Mouse (Mus musculus): ENCODE data around the gene Rngtt.

- TF ChIP-seq POLR2A (IDR thresholded peaks at IDR 0.05; ENCODE audit: extremely low read depth, insufficient read depth, low read length) (no peak), CTCF (IDR thresholded peaks at IDR 0.05; ENCODE audit: extremely low read depth, insufficient read depth, low read length) (no peak)
Measured at GRCm38 (mm10) chr4:33465871-33466270, 155.8 kb downstream of the Rngtt start.

All from cortical plate, adult 2 months (tissue).